Mouse (Mus musculus): ENCODE results near the gene Glb1l3. TPM values are rescaled to one million over a fixed set of nuclear protein-coding genes. Genes with fewer than 3 reads are reported as not detected.

Gene Glb1l3
- polyA plus RNA-seq, 1 experiment, result not detected

DNA sequence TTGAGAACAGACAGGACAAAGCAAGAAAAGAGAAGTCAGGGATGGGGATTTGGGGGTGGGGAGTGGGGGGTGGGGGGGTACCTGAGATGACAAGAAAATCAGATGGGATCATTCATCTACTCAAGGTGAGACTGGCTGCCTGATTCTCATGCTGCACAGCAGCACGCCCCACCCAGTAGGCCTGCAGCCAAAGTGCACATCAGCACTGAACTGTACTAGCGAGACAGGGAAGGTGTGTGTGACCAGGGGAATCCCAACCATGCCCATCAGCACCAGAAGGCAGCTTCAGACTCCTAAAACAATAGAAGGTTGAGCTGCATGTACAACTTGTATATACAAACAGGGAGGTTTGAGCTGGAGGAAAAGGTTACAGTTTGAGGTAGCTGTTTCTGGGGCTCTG lies 85.0 kb downstream of the Glb1l3 start:
- TF ChIP-seq POLR2A (IDR thresholded peaks at IDR 0.05; ENCODE audit: low read depth, low read length) (no peak), CTCF (IDR thresholded peaks at IDR 0.05; ENCODE audit: extremely low read depth, insufficient read depth, insufficient read length, insufficient replicate concordance) (no peak)
- WGBS, result 85% methylated on average over 2 of the region's 2 CpGs
- H3K4me1 ChIP-seq (ENCODE audit: control insufficient read depth, insufficient read depth, insufficient read length), result no peaks in the 10 kb centered on the region
- no peak overlapping the region for H3K27ac ChIP-seq (ENCODE audit: insufficient read depth, low read length)
- DNase-seq (ENCODE audit: low read depth in 1 of 2, low spot score in 2 of 2), result no peak
- H3K4me3 ChIP-seq (ENCODE audit: extremely low read depth, insufficient read depth, insufficient read length), result no peak overlapping the region
- no peaks in the 10 kb centered on the region for H3K27me3 ChIP-seq (ENCODE audit: control insufficient read depth, insufficient read depth, low read length)
- no peaks in the 10 kb centered on the region for H3K36me3 ChIP-seq (ENCODE audit: control insufficient read depth, insufficient read depth, low read length)

DNA sequence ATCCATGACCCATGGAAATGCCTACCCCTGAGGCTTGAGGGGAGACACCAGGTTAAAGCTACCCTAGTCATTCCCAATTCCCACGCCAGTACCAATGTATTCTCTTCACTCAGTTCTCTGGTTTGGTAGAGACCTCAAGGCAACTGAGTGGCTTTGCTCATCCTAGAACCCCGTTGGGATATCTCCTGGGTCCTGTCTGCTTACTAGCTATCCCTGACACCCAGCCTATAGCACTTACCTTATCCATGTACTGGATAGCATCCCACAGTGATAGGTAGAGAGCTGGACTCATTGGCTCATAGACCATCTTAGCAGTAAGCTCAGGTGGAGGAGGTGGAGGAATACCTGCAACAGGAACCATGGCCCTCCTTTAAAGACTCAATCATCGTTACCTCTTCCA lies 92.5 kb downstream of the Glb1l3 start:
- no peak for DNase-seq (ENCODE audit: low read depth in 1 of 2, low spot score in 2 of 2)
- Histone ChIP-seq H3K36me3 (ENCODE audit: control insufficient read depth, insufficient read depth, low read length) (no peaks in the 10 kb centered on the region), H3K4me3 (ENCODE audit: extremely low read depth, insufficient read depth, insufficient read length) (no peak overlapping the region), H3K27ac (ENCODE audit: insufficient read depth, low read length) (no peak overlapping the region), H3K4me1 (ENCODE audit: control insufficient read depth, insufficient read depth, insufficient read length) (no peaks in the 10 kb centered on the region), H3K27me3 (ENCODE audit: control insufficient read depth, insufficient read depth, low read length) (no peaks in the 10 kb centered on the region)
- no peak for TF ChIP-seq CTCF (IDR thresholded peaks at IDR 0.05; ENCODE audit: extremely low read depth, insufficient read depth, insufficient read length, insufficient replicate concordance)
- no peak for TF ChIP-seq POLR2A (IDR thresholded peaks at IDR 0.05; ENCODE audit: low read depth, low read length)
- 71% methylated on average over 3 of the region's 3 CpGs for WGBS

Other genes with a start within 250 kb of the Glb1l3 start
- 0.07 and 0.15 TPM in 2 replicates for gene B3gat1, start 127.2 kb downstream of the Glb1l3 start, polyA plus RNA-seq (2012; rRNA removed)
- gene Glb1l2, start 54.4 kb downstream of the Glb1l3 start, polyA plus RNA-seq (2012; rRNA removed), result 0.22 and 0.30 TPM in 2 replicates
- gene Gm1110, start 62.2 kb upstream of the Glb1l3 start, polyA plus RNA-seq (2012; rRNA removed), result not detected in 2 replicates
- 5.7 and 6.6 TPM in 2 replicates for gene Acad8, start 138.7 kb upstream of the Glb1l3 start, polyA plus RNA-seq (2012; rRNA removed)
- gene Thyn1, start 138.8 kb upstream of the Glb1l3 start, polyA plus RNA-seq (2012; rRNA removed), result 3.0 and 3.5 TPM in 2 replicates
- gene Vps26b, start 169.2 kb upstream of the Glb1l3 start, polyA plus RNA-seq (2012; rRNA removed), result 16.2 and 23.0 TPM in 2 replicates
- 17.2 and 19.8 TPM in 2 replicates for gene Ncapd3, start 169.3 kb upstream of the Glb1l3 start, polyA plus RNA-seq (2012; rRNA removed)